In the genomic region with DNA sequence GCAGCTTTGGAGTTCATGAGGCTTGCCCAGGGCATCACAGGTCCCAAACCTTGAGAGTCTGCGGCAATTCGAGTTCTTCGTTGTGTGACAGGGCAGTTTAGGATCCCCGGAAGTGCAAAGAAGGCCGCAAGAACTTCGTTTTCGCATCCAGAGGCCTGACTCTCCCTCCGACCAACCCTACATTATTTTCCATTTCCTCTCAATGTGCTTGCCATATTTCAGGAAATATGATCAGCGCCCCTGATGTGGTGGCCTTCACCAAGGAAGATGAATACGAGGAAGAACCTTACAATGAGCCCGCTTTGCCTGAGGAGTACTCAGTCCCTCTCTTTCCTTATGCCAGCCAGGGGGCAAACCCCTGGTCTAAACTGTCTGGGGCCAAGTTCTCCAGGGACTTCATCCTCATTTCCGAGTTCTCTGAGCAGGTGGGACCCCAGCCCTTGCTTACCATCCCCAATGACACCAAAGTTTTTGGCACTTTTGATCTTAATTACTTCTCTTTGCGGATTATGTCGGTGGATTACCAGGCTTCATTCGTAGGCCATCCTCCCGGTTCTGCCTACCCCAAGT, we compare ENCODE assay signal across 8 mouse cellular contexts. TPM values are rescaled to one million over a fixed set of nuclear protein-coding genes. Genes with fewer than 3 reads are reported as not detected.
DNase-seq lines count a peak whose midpoint lies in the region; ATAC-seq and TF ChIP-seq lines count a peak whose summit lies in the region.

No protein-coding gene starts in this region.

- no peaks in the 10 kb centered on the region for H3K27me3 ChIP-seq in lung, embryonic 16.5 days (ENCODE audit: control insufficient read depth, insufficient read depth, low read depth, low read length)
- H3K27me3 ChIP-seq in forebrain, embryonic 12.5 days, result no peaks in the 10 kb centered on the region
- H3K27me3 ChIP-seq in limb, embryonic 12.5 days, result no peaks in the 10 kb centered on the region

- peak overlapping the region; percentile 89 for H3K27ac ChIP-seq in lung, embryonic 16.5 days (ENCODE audit: low read length)
- H3K27ac ChIP-seq in forebrain, embryonic 12.5 days, result peak overlapping the region; percentile 73; the same call in 1 of the 2 replicates
- H3K27ac ChIP-seq in limb, embryonic 12.5 days, result peak overlapping the region; percentile 90; the same call in 1 of the 2 replicates
- peak overlapping the region; percentile 22 for H3K27ac ChIP-seq in olfactory bulb, adult 2 months (ENCODE audit: insufficient read depth, low read depth, low read length)

- peak overlapping the region; percentile 85 for H3K9ac ChIP-seq in lung, embryonic 16.5 days (ENCODE audit: low read length)
- peak overlapping the region; percentile 75 for H3K9ac ChIP-seq in forebrain, embryonic 12.5 days
- H3K9ac ChIP-seq in limb, embryonic 12.5 days (replicated peaks), result peak overlapping the region; percentile 79

- no peak for ATAC-seq in lung, embryonic 16.5 days (ENCODE audit: low read depth)
- ATAC-seq in forebrain, embryonic 12.5 days (ENCODE audit: low FRiP score), result no peak
- ATAC-seq in limb, embryonic 12.5 days (ENCODE audit: insufficient number of reproducible peaks, insufficient read depth, low FRiP score, low TSS enrichment, low read depth), result no peak
- no peak for ATAC-seq in monocyte, adult 5-6 weeks (replicated peaks; ENCODE audit: insufficient number of reproducible peaks, low FRiP score, low TSS enrichment, poor library complexity, severe bottlenecking)

- intact Hi-C loops in left cerebral cortex, postnatal 25 days (cut with DNase I), result loop anchor here (1.0 to 5.0 kb wide), 4 partner anchors 51 to 99 kb away; a partner anchor contains a TSS

- peaks cover 63% of the 10 kb centered on the region for H3K4me1 ChIP-seq in lung, embryonic 16.5 days (replicated peaks; ENCODE audit: control insufficient read depth, insufficient read depth, low read length)
- H3K4me1 ChIP-seq in forebrain, embryonic 12.5 days, result peaks cover 72% of the 10 kb centered on the region
- peaks cover 63% of the 10 kb centered on the region for H3K4me1 ChIP-seq in limb, embryonic 12.5 days (replicated peaks)
- H3K4me1 ChIP-seq in olfactory bulb, adult 2 months (ENCODE audit: control insufficient read depth, insufficient read depth, low read length), result peaks cover 31% of the 10 kb centered on the region

- H3K4me2 ChIP-seq in lung, embryonic 16.5 days (ENCODE audit: low read depth, low read length), result peak overlapping the region; percentile 77
- peak overlapping the region; percentile 87 for H3K4me2 ChIP-seq in forebrain, embryonic 12.5 days
- peak overlapping the region; percentile 90 for H3K4me2 ChIP-seq in limb, embryonic 12.5 days

- DNase-seq in lung, postnatal 14 days, result no peak
- no peak for DNase-seq in left cerebral cortex, adult 9 months (ENCODE audit: low spot score in 2 of 2)
- DNase-seq in left cerebral cortex, postnatal 25 days (ENCODE audit: low spot score in 2 of 2), result no peak

- peak overlapping the region; percentile 82 for H3K4me3 ChIP-seq in lung, embryonic 16.5 days (ENCODE audit: low read length)
- peak overlapping the region; percentile 87 for H3K4me3 ChIP-seq in forebrain, embryonic 12.5 days (replicated peaks)
- H3K4me3 ChIP-seq in limb, embryonic 12.5 days (replicated peaks), result peak overlapping the region; percentile 87
- peak overlapping the region; percentile 76 for H3K4me3 ChIP-seq in olfactory bulb, adult 2 months (ENCODE audit: insufficient read depth, low read depth, low read length)

- H3K9me3 ChIP-seq in lung, embryonic 16.5 days (ENCODE audit: control insufficient read depth, low read length), result no peaks in the 10 kb centered on the region
- H3K9me3 ChIP-seq in forebrain, embryonic 12.5 days, result no peaks in the 10 kb centered on the region
- no peaks in the 10 kb centered on the region for H3K9me3 ChIP-seq in limb, embryonic 12.5 days

- no peak for TF ChIP-seq CTCF in olfactory bulb, adult 2 months (IDR thresholded peaks at IDR 0.05; ENCODE audit: insufficient read depth, low read depth, low read length)

- 23% methylated on average over 16 of the region's 16 CpGs for WGBS in lung, embryonic 16.5 days
- 25% methylated on average over 16 of the region's 16 CpGs for WGBS in forebrain, embryonic 12.5 days
- WGBS in limb, embryonic 12.5 days, result 27% methylated on average over 16 of the region's 16 CpGs
- WGBS in olfactory bulb, adult 2 months, result 27% methylated on average over 16 of the region's 16 CpGs

- H3K36me3 ChIP-seq in lung, embryonic 16.5 days (ENCODE audit: control insufficient read depth, insufficient read depth, low read length), result no peaks in the 10 kb centered on the region
- H3K36me3 ChIP-seq in forebrain, embryonic 12.5 days (replicated peaks), result peaks cover 39% of the 10 kb centered on the region
- peaks cover 42% of the 10 kb centered on the region for H3K36me3 ChIP-seq in limb, embryonic 12.5 days

- no peak for TF ChIP-seq POLR2A in olfactory bulb, adult 2 months (IDR thresholded peaks at IDR 0.05; ENCODE audit: insufficient read depth, low read depth, low read length)

RNA-seq across cellular contexts. Expression of a gene that starts 0.6 kb away (rescaled TPM):
- polyA plus RNA-seq in lung, embryonic 16.5 days (2015; fragmentation: Nextera tagmentation; extraction: Ambion mirVana), result 5.5 and 5.8 TPM in 2 replicates
- polyA plus RNA-seq in forebrain, embryonic 12.5 days (2016; fragmentation: Nextera tagmentation; extraction: Ambion mirVana), result 11.0 and 11.5 TPM in 2 replicates
- polyA plus RNA-seq in limb, embryonic 12.5 days (2016; fragmentation: Nextera tagmentation; extraction: Ambion mirVana), result 6.3 and 7.8 TPM in 2 replicates
- polyA plus RNA-seq in olfactory bulb, adult 2 months (2012; ENCODE audit: insufficient read depth, insufficient read length, low replicate concordance, missing spikeins), result not detected in 2 replicates
- total RNA-seq in left cerebral cortex, postnatal 25 days (2021), result 10 to 100 TPM; 30.1 to 32.5 TPM
- total RNA-seq in monocyte, adult 5-6 weeks (2017), result 13.8 to 29.7 TPM (median 16.2 TPM) in 3 replicates

RNA-seq across cellular contexts. Expression of a gene that starts 0.7 kb away (rescaled TPM):
- 13.9 and 17.3 TPM in 2 replicates for polyA plus RNA-seq in lung, embryonic 16.5 days (2015; fragmentation: Nextera tagmentation; extraction: Ambion mirVana)
- 20.5 and 21.1 TPM in 2 replicates for polyA plus RNA-seq in forebrain, embryonic 12.5 days (2016; fragmentation: Nextera tagmentation; extraction: Ambion mirVana)
- polyA plus RNA-seq in limb, embryonic 12.5 days (2016; fragmentation: Nextera tagmentation; extraction: Ambion mirVana), result 24.6 and 25.9 TPM in 2 replicates
- not detected in 2 replicates for polyA plus RNA-seq in olfactory bulb, adult 2 months (2012; ENCODE audit: insufficient read depth, insufficient read length, low replicate concordance, missing spikeins)
- 1 to 10 TPM; 4.2 to 5.1 TPM for total RNA-seq in left cerebral cortex, postnatal 25 days (2021)
- 13.7 to 17.6 TPM (median 15.4 TPM) in 3 replicates for total RNA-seq in monocyte, adult 5-6 weeks (2017)

RNA-seq across cellular contexts. Expression of a gene that starts 33.6 kb away (rescaled TPM):
- polyA plus RNA-seq in lung, embryonic 16.5 days (2015; fragmentation: Nextera tagmentation; extraction: Ambion mirVana), result 46.8 and 47.1 TPM in 2 replicates
- polyA plus RNA-seq in forebrain, embryonic 12.5 days (2016; fragmentation: Nextera tagmentation; extraction: Ambion mirVana), result 49.9 and 52.6 TPM in 2 replicates
- 66.3 and 69.5 TPM in 2 replicates for polyA plus RNA-seq in limb, embryonic 12.5 days (2016; fragmentation: Nextera tagmentation; extraction: Ambion mirVana)
- polyA plus RNA-seq in olfactory bulb, adult 2 months (2012; ENCODE audit: insufficient read depth, insufficient read length, low replicate concordance, missing spikeins), result not detected in 2 replicates
- total RNA-seq in left cerebral cortex, postnatal 25 days (2021), result 1 to 10 TPM; 1.9 to 2.7 TPM
- 0.58 to 7.1 TPM (median 3.8 TPM) in 3 replicates for total RNA-seq in monocyte, adult 5-6 weeks (2017)

RNA-seq across cellular contexts. Expression of a gene that starts 49.7 kb away (rescaled TPM):
- polyA plus RNA-seq in lung, embryonic 16.5 days (2015; fragmentation: Nextera tagmentation; extraction: Ambion mirVana), result 13.9 and 14.0 TPM in 2 replicates
- 15.4 and 17.9 TPM in 2 replicates for polyA plus RNA-seq in forebrain, embryonic 12.5 days (2016; fragmentation: Nextera tagmentation; extraction: Ambion mirVana)
- 17.0 and 18.5 TPM in 2 replicates for polyA plus RNA-seq in limb, embryonic 12.5 days (2016; fragmentation: Nextera tagmentation; extraction: Ambion mirVana)
- not detected in 2 replicates for polyA plus RNA-seq in olfactory bulb, adult 2 months (2012; ENCODE audit: insufficient read depth, insufficient read length, low replicate concordance, missing spikeins)
- total RNA-seq in left cerebral cortex, postnatal 25 days (2021), result 10 to 100 TPM; 22.5 to 23.0 TPM
- 7.8 to 17.2 TPM (median 10.3 TPM) in 3 replicates for total RNA-seq in monocyte, adult 5-6 weeks (2017)

RNA-seq across cellular contexts. Expression of a gene that starts 50.8 kb away (rescaled TPM):
- 90.8 and 98.7 TPM in 2 replicates for polyA plus RNA-seq in lung, embryonic 16.5 days (2015; fragmentation: Nextera tagmentation; extraction: Ambion mirVana)
- polyA plus RNA-seq in forebrain, embryonic 12.5 days (2016; fragmentation: Nextera tagmentation; extraction: Ambion mirVana), result 76.2 and 78.9 TPM in 2 replicates
- 65.4 and 75.0 TPM in 2 replicates for polyA plus RNA-seq in limb, embryonic 12.5 days (2016; fragmentation: Nextera tagmentation; extraction: Ambion mirVana)
- not detected in 2 replicates for polyA plus RNA-seq in olfactory bulb, adult 2 months (2012; ENCODE audit: insufficient read depth, insufficient read length, low replicate concordance, missing spikeins)
- 10 to 100 TPM; 49.2 to 53.8 TPM for total RNA-seq in left cerebral cortex, postnatal 25 days (2021)
- total RNA-seq in monocyte, adult 5-6 weeks (2017), result 279 to 316 TPM (median 279 TPM) in 3 replicates

Comparison
In these comparisons a context has a peak if more than half of its experiments do, and no peak if none do; other contexts are left out.
1. H3K27ac ChIP-seq: peak in every context shown above with its lines; median percentile 90 in limb, embryonic 12.5 days; 89 in lung, embryonic 16.5 days; 73 in forebrain, embryonic 12.5 days; 22 in olfactory bulb, adult 2 months.
2. RNA of a gene that starts 33.6 kb away (polyA plus RNA-seq): 66.3 to 69.5 TPM in limb, embryonic 12.5 days, 49.9 to 52.6 TPM in forebrain, embryonic 12.5 days and 46.8 to 47.1 TPM in lung, embryonic 16.5 days; not detected in olfactory bulb, adult 2 months; every median in the first group is over 10 times any median in the second.
3. Peak in every context shown above with its lines, with median percentiles within 50 percentile points of each other: H3K4me2 ChIP-seq, H3K4me3 ChIP-seq and H3K9ac ChIP-seq.